Mouse (Mus musculus): ENCODE measurements around the gene Mfap1a. TPM values are rescaled to one million over a fixed set of nuclear protein-coding genes. Genes with fewer than 3 reads are reported as not detected.
"Not testable (repeated sequence)": the region's sequence is repeated elsewhere in the genome, so short reads cannot be mapped to it uniquely, and the experiment has no call there.

Mfap1a gene
- total RNA-seq, 2 experiments from 2014 or later: 22.1 to 42.7 TPM

- no peak for ATAC-seq (ENCODE audit: poor library complexity, severe bottlenecking)
Observed at GRCm38 (mm10) chr2:121477491-121478266, 28.8 kb downstream of the Mfap1a start.

- ATAC-seq (ENCODE audit: poor library complexity, severe bottlenecking): not testable (repeated sequence)
Observed at GRCm38 (mm10) chr2:121475306-121475705, 31.2 kb downstream of the Mfap1a start.

- peak; percentile 31 for ATAC-seq (ENCODE audit: poor library complexity, severe bottlenecking)
Observed at GRCm38 (mm10) chr2:121474180-121474535, 32.3 kb downstream of the Mfap1a start.

GRCm38 (mm10) chr2:121473301-121474179 lies 32.9 kb downstream of the Mfap1a start, which contains the start of gene Mfap1b:
TSS of gene Mfap1b (minus strand) at chr2:121474067.
- peak; percentile 99 for ATAC-seq (ENCODE audit: poor library complexity, severe bottlenecking)

GRCm38 (mm10) chr2:121472783-121473182 lies 33.7 kb downstream of the Mfap1a start:
- 0 out of 2 replicates have a peak, but pooled peaks have one; percentile 31 for ATAC-seq (ENCODE audit: poor library complexity, severe bottlenecking)

GRCm38 (mm10) chr2:121468982-121469381 lies 37.5 kb downstream of the Mfap1a start:
- ATAC-seq (ENCODE audit: poor library complexity, severe bottlenecking): peak; percentile 41

GRCm38 (mm10) chr2:121460071-121460470 lies 46.4 kb downstream of the Mfap1a start:
- no peak for ATAC-seq (ENCODE audit: poor library complexity, severe bottlenecking)

- ATAC-seq (ENCODE audit: poor library complexity, severe bottlenecking): peak; percentile 97
Observed at GRCm38 (mm10) chr2:121456692-121457642, 49.5 kb downstream of the Mfap1a start, which contains the start of gene Serinc4. TSS of gene Serinc4 (minus strand) at chr2:121456781.

GRCm38 (mm10) chr2:121455534-121455933 lies 50.9 kb downstream of the Mfap1a start:
- ATAC-seq (ENCODE audit: poor library complexity, severe bottlenecking): no peak

GRCm38 (mm10) chr2:121453917-121454316 lies 52.5 kb downstream of the Mfap1a start:
- ATAC-seq (ENCODE audit: poor library complexity, severe bottlenecking): no peak

- ATAC-seq (ENCODE audit: poor library complexity, severe bottlenecking): no peak
Observed at GRCm38 (mm10) chr2:121452990-121453389, 53.5 kb downstream of the Mfap1a start, which contains the start of gene Hypk. TSS of gene Hypk (plus strand) at chr2:121453290.

- ATAC-seq (ENCODE audit: poor library complexity, severe bottlenecking): no peak
Observed at GRCm38 (mm10) chr2:121452361-121452760, 54.1 kb downstream of the Mfap1a start.

- peak; percentile 48 for ATAC-seq (ENCODE audit: poor library complexity, severe bottlenecking)
Observed at GRCm38 (mm10) chr2:121450093-121450492, 56.4 kb downstream of the Mfap1a start.

- no peak for ATAC-seq (ENCODE audit: poor library complexity, severe bottlenecking)
Observed at GRCm38 (mm10) chr2:121449545-121450011, 56.9 kb downstream of the Mfap1a start.

GRCm38 (mm10) chr2:121448739-121449535 lies 57.5 kb downstream of the Mfap1a start, which contains the start of gene Serf2:
TSS of gene Serf2 (plus strand) at chr2:121449195.
- peak; percentile 84 for ATAC-seq (ENCODE audit: poor library complexity, severe bottlenecking)

GRCm38 (mm10) chr2:121448136-121448535 lies 58.3 kb downstream of the Mfap1a start:
- ATAC-seq (ENCODE audit: poor library complexity, severe bottlenecking): no peak

GRCm38 (mm10) chr2:121447006-121447405 lies 59.5 kb downstream of the Mfap1a start:
- no peak for ATAC-seq (ENCODE audit: poor library complexity, severe bottlenecking)

GRCm38 (mm10) chr2:121446506-121446905 lies 60.0 kb downstream of the Mfap1a start:
- no peak for ATAC-seq (ENCODE audit: poor library complexity, severe bottlenecking)

GRCm38 (mm10) chr2:121445117-121445516 lies 61.3 kb downstream of the Mfap1a start:
- ATAC-seq (ENCODE audit: poor library complexity, severe bottlenecking): no peak

Measured in megakaryocyte, adult 5-6 weeks (primary cell).